Mouse (Mus musculus) lung, postnatal 4 days (tissue): ENCODE measurements around the gene Nav2.

Experiments used
- DNase-seq, 2 experiments: peaks; one replicate each; pipeline ENCODE4 v3.0.0; 2021

Nav2 gene

GRCm38 (mm10) chr7:49258088-49258487, 349.6 kb downstream of the Nav2 start:
- peak in 1 of 2 experiments; percentile 17 for DNase-seq

GRCm38 (mm10) chr7:49261941-49262511, 353.5 kb downstream of the Nav2 start:
- no peak for DNase-seq

- peak; percentile 48 to 62 for DNase-seq
Observed at GRCm38 (mm10) chr7:49266422-49266821, 357.9 kb downstream of the Nav2 start.

- no peak for DNase-seq
Observed at GRCm38 (mm10) chr7:49267621-49268325, 359.3 kb downstream of the Nav2 start.

- DNase-seq = no peak
Observed at GRCm38 (mm10) chr7:49268401-49268921, 359.9 kb downstream of the Nav2 start.

GRCm38 (mm10) chr7:49270855-49271254, 362.3 kb downstream of the Nav2 start:
- no peak for DNase-seq

- DNase-seq = peak; percentile 80 to 83
Observed at GRCm38 (mm10) chr7:49272445-49273439, 364.2 kb downstream of the Nav2 start.

- DNase-seq = no peak
Observed at GRCm38 (mm10) chr7:49273907-49274656, 365.6 kb downstream of the Nav2 start.

- no peak for DNase-seq
Observed at GRCm38 (mm10) chr7:49274676-49275075, 366.2 kb downstream of the Nav2 start.

- no peak for DNase-seq
Observed at GRCm38 (mm10) chr7:49276163-49276562, 367.6 kb downstream of the Nav2 start.

GRCm38 (mm10) chr7:49277685-49278084, 369.2 kb downstream of the Nav2 start:
- no peak for DNase-seq

- no peak for DNase-seq
Observed at GRCm38 (mm10) chr7:49278531-49278930, 370.0 kb downstream of the Nav2 start.

GRCm38 (mm10) chr7:49280427-49280826, 371.9 kb downstream of the Nav2 start:
- no peak for DNase-seq

GRCm38 (mm10) chr7:49282446-49282845, 373.9 kb downstream of the Nav2 start:
- no peak for DNase-seq

- no peak for DNase-seq
Observed at GRCm38 (mm10) chr7:49283507-49284361, 375.2 kb downstream of the Nav2 start.

GRCm38 (mm10) chr7:49288186-49288585, 379.7 kb downstream of the Nav2 start:
- no peak for DNase-seq

- DNase-seq = no peak
Observed at GRCm38 (mm10) chr7:49290308-49290707, 381.8 kb downstream of the Nav2 start.

- DNase-seq = no peak
Observed at GRCm38 (mm10) chr7:49291208-49291892, 382.8 kb downstream of the Nav2 start.

- no peak for DNase-seq
Observed at GRCm38 (mm10) chr7:49297148-49297547, 388.6 kb downstream of the Nav2 start.

GRCm38 (mm10) chr7:49298431-49298839, 389.9 kb downstream of the Nav2 start:
- peak; percentile 68 to 75 for DNase-seq

GRCm38 (mm10) chr7:49301487-49301886, 393.0 kb downstream of the Nav2 start:
- DNase-seq = no peak
